Mouse (Mus musculus): ENCODE measurements at regions not wholly inside any gene's neighbourhood (a gene's known extent, or its start where the extent isn't known, plus 50 kb on each side); places are given as distances from the start of the nearest gene placed in this dataset.

DNA sequence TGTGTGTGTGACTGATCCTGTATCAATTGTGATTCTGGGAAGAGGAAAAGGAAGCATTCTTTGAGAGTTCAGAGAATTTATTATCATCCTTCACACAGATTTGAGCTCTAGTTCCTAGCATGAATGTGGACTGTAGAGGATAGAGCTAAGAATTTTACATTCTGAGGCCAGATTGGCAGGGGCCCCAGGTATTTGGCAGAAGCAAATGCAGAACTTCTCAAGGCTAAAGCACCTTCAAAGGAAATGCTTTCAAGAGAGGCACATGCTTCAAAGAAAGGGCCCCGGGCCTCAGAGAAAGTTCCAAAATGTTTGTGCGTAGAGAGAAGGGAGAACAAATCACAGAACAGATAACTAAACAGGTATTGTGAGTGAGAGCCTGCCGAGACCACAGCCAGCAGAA is 139.7 kb upstream of the Runx1 start:
- H3K9me3 ChIP-seq (replicated peaks): no peaks in the 10 kb centered on the region
- H3K36me3 ChIP-seq (replicated peaks): no peaks in the 10 kb centered on the region
- DNase-seq (ENCODE audit: low spot score): no peak
- peaks cover 61% of the 10 kb centered on the region for H3K27me3 ChIP-seq (ENCODE audit: insufficient read depth, low read length)
- no peak for ATAC-seq (ENCODE audit: extremely low read depth, insufficient number of reproducible peaks, low FRiP score, poor library complexity, severe bottlenecking)
- H3K4me1 ChIP-seq (ENCODE audit: insufficient read depth, low read depth, low read length): no peaks in the 10 kb centered on the region
- H3K4me3 ChIP-seq (ENCODE audit: low read depth, low read length): no peak overlapping the region
- TF ChIP-seq CTCF (IDR thresholded peaks at IDR 0.05; ENCODE audit: low read depth, low read length) (no peak), POLR2AphosphoS5 (IDR thresholded peaks at IDR 0.05; ENCODE audit: insufficient replicate concordance, low read depth, low read length) (no peak), TAL1 (conservative IDR thresholded peaks at IDR 0.05; ENCODE audit: low read depth, low read length) (no peak), GATA1 (IDR thresholded peaks at IDR 0.05; ENCODE audit: borderline replicate concordance, low read length) (no peak), GATA2 (IDR thresholded peaks at IDR 0.05; ENCODE audit: borderline replicate concordance, low read depth, low read length) (no peak)

- DNase-seq (ENCODE audit: low spot score): no peak
- H3K9me3 ChIP-seq (replicated peaks): no peaks in the 10 kb centered on the region
- no peaks in the 10 kb centered on the region for H3K36me3 ChIP-seq (replicated peaks)
- peaks cover 64% of the 10 kb centered on the region for H3K27me3 ChIP-seq (ENCODE audit: insufficient read depth, low read length)
- no peaks in the 10 kb centered on the region for H3K4me1 ChIP-seq (ENCODE audit: insufficient read depth, low read depth, low read length)
- ATAC-seq (ENCODE audit: extremely low read depth, insufficient number of reproducible peaks, low FRiP score, poor library complexity, severe bottlenecking): no peak
- no peak for TF ChIP-seq TAL1 (conservative IDR thresholded peaks at IDR 0.05; ENCODE audit: low read depth, low read length)
- no peak for TF ChIP-seq GATA2 (IDR thresholded peaks at IDR 0.05; ENCODE audit: borderline replicate concordance, low read depth, low read length)
- TF ChIP-seq CTCF (IDR thresholded peaks at IDR 0.05; ENCODE audit: low read depth, low read length): no peak
- TF ChIP-seq GATA1 (IDR thresholded peaks at IDR 0.05; ENCODE audit: borderline replicate concordance, low read length): no peak
- no peak for TF ChIP-seq POLR2AphosphoS5 (IDR thresholded peaks at IDR 0.05; ENCODE audit: insufficient replicate concordance, low read depth, low read length)
- H3K4me3 ChIP-seq (ENCODE audit: low read depth, low read length): no peak overlapping the region
Measured at GRCm38 (mm10) chr16:92963582-92963981, 137.6 kb upstream of the Runx1 start.

DNA sequence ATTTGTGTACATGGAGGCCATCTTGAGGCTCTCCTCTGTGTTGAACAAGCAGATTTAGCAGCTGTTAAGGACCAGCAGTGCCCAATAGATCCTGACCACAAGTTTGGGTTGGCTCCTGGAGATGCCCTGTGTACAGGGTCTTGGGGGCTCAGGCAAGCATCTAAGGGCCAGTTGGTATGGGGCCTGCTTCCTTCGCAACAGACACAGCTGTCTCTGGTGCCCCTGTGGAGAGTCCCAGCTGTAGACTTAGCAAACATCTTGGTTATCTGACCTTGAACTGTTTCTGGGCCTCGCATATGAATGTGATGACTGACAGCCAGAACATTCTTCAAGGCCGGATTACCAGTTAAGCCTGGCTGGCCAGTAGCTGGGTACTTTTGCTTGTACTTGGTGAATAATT is 135.4 kb upstream of the Runx1 start:
- H3K4me3 ChIP-seq (ENCODE audit: low read depth, low read length): no peak overlapping the region
- H3K36me3 ChIP-seq (replicated peaks): no peaks in the 10 kb centered on the region
- H3K4me1 ChIP-seq (ENCODE audit: insufficient read depth, low read depth, low read length): no peaks in the 10 kb centered on the region
- TF ChIP-seq GATA2 (IDR thresholded peaks at IDR 0.05; ENCODE audit: borderline replicate concordance, low read depth, low read length) (no peak), GATA1 (IDR thresholded peaks at IDR 0.05; ENCODE audit: borderline replicate concordance, low read length) (no peak), CTCF (IDR thresholded peaks at IDR 0.05; ENCODE audit: low read depth, low read length) (no peak), TAL1 (conservative IDR thresholded peaks at IDR 0.05; ENCODE audit: low read depth, low read length) (no peak), POLR2AphosphoS5 (IDR thresholded peaks at IDR 0.05; ENCODE audit: insufficient replicate concordance, low read depth, low read length) (no peak)
- H3K27me3 ChIP-seq (ENCODE audit: insufficient read depth, low read length): peaks cover 67% of the 10 kb centered on the region
- no peak for ATAC-seq (ENCODE audit: extremely low read depth, insufficient number of reproducible peaks, low FRiP score, poor library complexity, severe bottlenecking)
- no peaks in the 10 kb centered on the region for H3K9me3 ChIP-seq (replicated peaks)
- DNase-seq (ENCODE audit: low spot score): no peak

DNA sequence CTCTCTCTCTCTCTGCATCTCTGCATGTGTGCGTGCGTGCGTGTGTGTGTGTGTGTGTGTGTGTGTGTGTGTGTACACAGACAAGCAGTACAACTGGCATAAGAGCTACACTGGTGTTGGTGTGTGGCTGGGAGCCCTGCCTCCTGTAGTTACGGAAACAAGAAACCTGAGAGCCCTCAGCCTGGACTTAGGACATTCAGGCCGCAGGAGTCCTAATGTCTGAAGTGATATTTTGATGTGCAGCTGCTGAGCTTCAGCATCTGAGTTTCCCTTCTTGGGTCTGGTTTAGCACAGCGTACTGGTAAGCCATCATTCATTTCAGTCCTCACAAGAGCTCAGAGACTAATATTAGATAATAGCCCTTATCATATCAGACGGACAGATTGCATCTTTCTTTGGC is 134.8 kb upstream of the Runx1 start:
- Histone ChIP-seq H3K36me3 (replicated peaks) (no peaks in the 10 kb centered on the region), H3K4me3 (ENCODE audit: low read depth, low read length) (no peak overlapping the region), H3K27me3 (ENCODE audit: insufficient read depth, low read length) (peaks cover 65% of the 10 kb centered on the region), H3K4me1 (ENCODE audit: insufficient read depth, low read depth, low read length) (no peaks in the 10 kb centered on the region), H3K9me3 (replicated peaks) (no peaks in the 10 kb centered on the region)
- ATAC-seq (ENCODE audit: extremely low read depth, insufficient number of reproducible peaks, low FRiP score, poor library complexity, severe bottlenecking) (no peak), DNase-seq (ENCODE audit: low spot score) (no peak)
- TF ChIP-seq GATA2 (IDR thresholded peaks at IDR 0.05; ENCODE audit: borderline replicate concordance, low read depth, low read length): no peak
- no peak for TF ChIP-seq GATA1 (IDR thresholded peaks at IDR 0.05; ENCODE audit: borderline replicate concordance, low read length)
- no peak for TF ChIP-seq CTCF (IDR thresholded peaks at IDR 0.05; ENCODE audit: low read depth, low read length)
- no peak for TF ChIP-seq POLR2AphosphoS5 (IDR thresholded peaks at IDR 0.05; ENCODE audit: insufficient replicate concordance, low read depth, low read length)
- TF ChIP-seq TAL1 (conservative IDR thresholded peaks at IDR 0.05; ENCODE audit: low read depth, low read length): no peak

- TF ChIP-seq TAL1 (conservative IDR thresholded peaks at IDR 0.05; ENCODE audit: low read depth, low read length) (no peak), CTCF (IDR thresholded peaks at IDR 0.05; ENCODE audit: low read depth, low read length) (no peak), GATA2 (IDR thresholded peaks at IDR 0.05; ENCODE audit: borderline replicate concordance, low read depth, low read length) (no peak), GATA1 (IDR thresholded peaks at IDR 0.05; ENCODE audit: borderline replicate concordance, low read length) (no peak), POLR2AphosphoS5 (IDR thresholded peaks at IDR 0.05; ENCODE audit: insufficient replicate concordance, low read depth, low read length) (no peak)
- Histone ChIP-seq H3K9me3 (replicated peaks) (no peaks in the 10 kb centered on the region), H3K36me3 (replicated peaks) (no peaks in the 10 kb centered on the region), H3K27me3 (ENCODE audit: insufficient read depth, low read length) (peaks cover 79% of the 10 kb centered on the region), H3K4me3 (ENCODE audit: low read depth, low read length) (no peak overlapping the region), H3K4me1 (ENCODE audit: insufficient read depth, low read depth, low read length) (no peaks in the 10 kb centered on the region)
- DNase-seq (ENCODE audit: low spot score) (no peak), ATAC-seq (ENCODE audit: extremely low read depth, insufficient number of reproducible peaks, low FRiP score, poor library complexity, severe bottlenecking) (no peak)
Measured at GRCm38 (mm10) chr16:92958967-92959366, 133.0 kb upstream of the Runx1 start.

GRCm38 (mm10) chr16:92958146-92958545 is 132.2 kb upstream of the Runx1 start:
- no peaks in the 10 kb centered on the region for H3K36me3 ChIP-seq (replicated peaks)
- peaks cover 80% of the 10 kb centered on the region for H3K27me3 ChIP-seq (ENCODE audit: insufficient read depth, low read length)
- TF ChIP-seq GATA2 (IDR thresholded peaks at IDR 0.05; ENCODE audit: borderline replicate concordance, low read depth, low read length): no peak
- no peak for TF ChIP-seq CTCF (IDR thresholded peaks at IDR 0.05; ENCODE audit: low read depth, low read length)
- no peak for TF ChIP-seq POLR2AphosphoS5 (IDR thresholded peaks at IDR 0.05; ENCODE audit: insufficient replicate concordance, low read depth, low read length)
- no peak for TF ChIP-seq GATA1 (IDR thresholded peaks at IDR 0.05; ENCODE audit: borderline replicate concordance, low read length)
- H3K4me3 ChIP-seq (ENCODE audit: low read depth, low read length): no peak overlapping the region
- no peaks in the 10 kb centered on the region for H3K4me1 ChIP-seq (ENCODE audit: insufficient read depth, low read depth, low read length)
- ATAC-seq (ENCODE audit: extremely low read depth, insufficient number of reproducible peaks, low FRiP score, poor library complexity, severe bottlenecking) (no peak), DNase-seq (ENCODE audit: low spot score) (no peak)
- H3K9me3 ChIP-seq (replicated peaks): no peaks in the 10 kb centered on the region
